Mouse (Mus musculus): ENCODE data around the gene Cep41. TPM values are rescaled to one million over a fixed set of nuclear protein-coding genes. Genes with fewer than 3 reads are reported as not detected.

The Cep41 gene
- polyA plus RNA-seq, 1 experiment: 4.1 TPM

DNA sequence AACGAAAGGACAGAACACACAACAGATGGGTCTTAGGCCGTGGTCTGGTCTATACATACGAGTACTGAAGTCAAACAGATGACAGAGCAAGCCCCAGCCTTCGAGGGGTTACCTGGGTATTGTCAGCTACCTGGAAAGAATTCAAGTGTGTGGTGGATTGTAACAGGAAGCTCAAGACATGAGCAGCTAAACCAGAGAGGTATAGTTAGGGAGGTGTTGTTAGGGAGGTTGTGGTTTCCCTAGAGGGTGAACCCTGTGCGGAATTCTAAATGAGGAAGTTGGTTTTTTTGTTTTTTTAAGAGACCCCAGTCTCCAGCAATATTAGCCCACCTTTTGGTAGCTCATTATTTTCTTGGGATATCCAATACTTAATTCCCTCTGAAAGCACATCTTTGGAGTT is 87.9 kb downstream of the Cep41 start:
- no peak overlapping the region for H3K27ac ChIP-seq (ENCODE audit: insufficient read depth, low read length)
- no peak for TF ChIP-seq CTCF (IDR thresholded peaks at IDR 0.05; ENCODE audit: borderline replicate concordance, insufficient read depth, low read depth, low read length)
- TF ChIP-seq POLR2A (IDR thresholded peaks at IDR 0.05; ENCODE audit: borderline replicate concordance, insufficient read depth, low read length): no peak
- no peaks in the 10 kb centered on the region for H3K27me3 ChIP-seq (ENCODE audit: control insufficient read depth, insufficient read depth, low read length)
- WGBS: 88% methylated on average over 5 of the region's 5 CpGs
- no peak overlapping the region for H3K4me3 ChIP-seq (replicated peaks; ENCODE audit: insufficient read depth, low read depth, low read length)
- DNase-seq: no peak
- no peaks in the 10 kb centered on the region for H3K4me1 ChIP-seq (ENCODE audit: control insufficient read depth, insufficient read depth, low read length)

DNA sequence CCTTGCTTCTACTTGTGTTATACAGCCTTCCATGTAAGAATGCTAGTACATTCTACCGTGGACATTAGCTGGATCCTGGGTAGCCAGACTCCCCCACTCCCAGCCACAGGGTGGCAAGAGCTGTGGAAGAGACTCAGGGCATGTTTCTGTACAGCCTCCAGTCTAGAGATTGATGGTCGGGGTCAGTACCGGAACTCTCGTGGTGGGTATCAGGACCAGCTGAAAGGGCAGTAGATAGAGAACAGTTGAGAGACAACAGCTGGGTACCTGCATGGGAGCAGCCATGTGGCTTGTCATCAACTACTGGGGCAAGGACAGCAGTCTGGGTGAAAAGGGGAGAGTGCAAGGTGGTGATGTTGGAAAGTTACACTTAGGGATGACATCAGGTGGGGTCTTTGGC is 88.4 kb downstream of the Cep41 start:
- Histone ChIP-seq H3K27ac (ENCODE audit: insufficient read depth, low read length) (no peak overlapping the region), H3K27me3 (ENCODE audit: control insufficient read depth, insufficient read depth, low read length) (no peaks in the 10 kb centered on the region), H3K4me1 (ENCODE audit: control insufficient read depth, insufficient read depth, low read length) (no peaks in the 10 kb centered on the region), H3K4me3 (replicated peaks; ENCODE audit: insufficient read depth, low read depth, low read length) (no peak overlapping the region)
- WGBS: 91% methylated on average over 4 of the region's 4 CpGs
- no peak for DNase-seq
- TF ChIP-seq POLR2A (IDR thresholded peaks at IDR 0.05; ENCODE audit: borderline replicate concordance, insufficient read depth, low read length) (no peak), CTCF (IDR thresholded peaks at IDR 0.05; ENCODE audit: borderline replicate concordance, insufficient read depth, low read depth, low read length) (no peak)

DNA sequence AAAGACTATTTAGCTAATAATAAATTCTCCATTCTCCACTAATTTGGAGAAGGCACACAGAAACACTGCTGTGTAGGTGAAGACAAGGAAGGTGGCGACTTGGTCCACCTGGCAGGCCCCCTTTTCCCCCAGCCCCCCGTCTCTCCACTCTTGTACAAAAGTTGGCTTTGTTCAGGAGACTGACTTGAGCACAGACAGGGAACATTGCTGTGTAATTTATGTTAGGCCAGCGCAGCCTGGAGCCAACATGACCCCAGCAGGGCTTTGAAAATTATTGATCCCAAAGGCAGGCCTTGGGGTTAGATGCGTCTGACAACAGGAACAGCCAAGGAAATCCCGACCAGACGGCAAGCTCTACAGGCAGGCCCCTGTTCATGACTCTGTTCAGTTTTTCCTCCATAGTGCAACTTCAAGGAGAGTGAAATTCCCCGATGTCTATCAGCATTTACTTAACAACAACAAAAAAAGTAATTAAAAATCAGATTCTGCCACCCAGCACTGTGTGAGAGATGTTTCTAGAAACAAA is 89.1 kb downstream of the Cep41 start:
- H3K4me3 ChIP-seq (replicated peaks; ENCODE audit: insufficient read depth, low read depth, low read length): no peak overlapping the region
- H3K27me3 ChIP-seq (ENCODE audit: control insufficient read depth, insufficient read depth, low read length): no peaks in the 10 kb centered on the region
- no peak for DNase-seq
- H3K27ac ChIP-seq (ENCODE audit: insufficient read depth, low read length): no peak overlapping the region
- no peak for TF ChIP-seq POLR2A (IDR thresholded peaks at IDR 0.05; ENCODE audit: borderline replicate concordance, insufficient read depth, low read length)
- TF ChIP-seq CTCF (IDR thresholded peaks at IDR 0.05; ENCODE audit: borderline replicate concordance, insufficient read depth, low read depth, low read length): no peak
- 84% methylated on average over 7 of the region's 7 CpGs for WGBS
- no peaks in the 10 kb centered on the region for H3K4me1 ChIP-seq (ENCODE audit: control insufficient read depth, insufficient read depth, low read length)

Other genes with a start within 250 kb of the Cep41 start
- 33.9 and 36.7 TPM in 2 replicates for gene Tmem209, start 184.0 kb downstream of the Cep41 start, polyA plus RNA-seq (2012; rRNA removed)
- gene Ssmem1, start 183.9 kb downstream of the Cep41 start, polyA plus RNA-seq (2012; rRNA removed): 0.08 and 0.17 TPM in 2 replicates
- 7.0 and 7.7 TPM in 2 replicates for gene Cpa2, start 152.2 kb downstream of the Cep41 start, polyA plus RNA-seq (2012; rRNA removed)
- 0.14 and 0.16 TPM in 2 replicates for gene Cpa4, start 125.4 kb downstream of the Cep41 start, polyA plus RNA-seq (2012; rRNA removed)
- 0.05 TPM in 1 of 2 replicates, not detected in the other for gene Cpa5, start 82.7 kb downstream of the Cep41 start, polyA plus RNA-seq (2012; rRNA removed)
- not detected in 2 replicates for gene Cpa1, start 54.5 kb downstream of the Cep41 start, polyA plus RNA-seq (2012; rRNA removed)
- 25.3 and 32.9 TPM in 2 replicates for gene Mest, start 29.8 kb upstream of the Cep41 start, polyA plus RNA-seq (2012; rRNA removed)
- gene Copg2, start 203.0 kb upstream of the Cep41 start, polyA plus RNA-seq (2012; rRNA removed): 68.2 and 73.6 TPM in 2 replicates
- not detected in 2 replicates for gene Tsga13, start 221.8 kb upstream of the Cep41 start, polyA plus RNA-seq (2012; rRNA removed)